Mouse (Mus musculus) heart, postnatal 14 days (tissue): ENCODE results near the gene Paics. TPM values are rescaled to one million over a fixed set of nuclear protein-coding genes. Genes with fewer than 3 reads are reported as not detected.
A peak's percentile ranks its signal among the peaks of the same experiment; 100 is the strongest.
"Not testable (repeated sequence)": the region's sequence is repeated elsewhere in the genome, so short reads cannot be mapped to it uniquely, and the experiment has no call there.

ENCODE experiments used
- DNase-seq, 2 experiments: peaks; one replicate each; pipeline ENCODE4 v3.0.0; 2021 to 2022
- intact Hi-C: fragments of 180-260 bp; cut with DNase I; formaldehyde crosslinking; loops from one replicate; pipeline ENCODE4 v1.15.1; 2025
- total RNA-seq, 2 experiments: library from RNA; stranded (reverse); gene quantifications; 2 replicates each; pipeline ENCODE4 v1.2.3; 2021

The Paics gene
- total RNA-seq, 2 experiments from 2014 or later, result 142 to 144 TPM

- DNase-seq, result no peak
- intact Hi-C loops, result no loop called here
Measured at GRCm38 (mm10) chr5:76947142-76947541, 4.0 kb upstream of the Paics start.

GRCm38 (mm10) chr5:76947758-76948157, 3.3 kb upstream of the Paics start:
- intact Hi-C loops, result loop anchor here (2.0 kb wide), 1 partner anchor 41 kb away; no protein-coding TSS in a partner anchor
- no peak for DNase-seq

DNA sequence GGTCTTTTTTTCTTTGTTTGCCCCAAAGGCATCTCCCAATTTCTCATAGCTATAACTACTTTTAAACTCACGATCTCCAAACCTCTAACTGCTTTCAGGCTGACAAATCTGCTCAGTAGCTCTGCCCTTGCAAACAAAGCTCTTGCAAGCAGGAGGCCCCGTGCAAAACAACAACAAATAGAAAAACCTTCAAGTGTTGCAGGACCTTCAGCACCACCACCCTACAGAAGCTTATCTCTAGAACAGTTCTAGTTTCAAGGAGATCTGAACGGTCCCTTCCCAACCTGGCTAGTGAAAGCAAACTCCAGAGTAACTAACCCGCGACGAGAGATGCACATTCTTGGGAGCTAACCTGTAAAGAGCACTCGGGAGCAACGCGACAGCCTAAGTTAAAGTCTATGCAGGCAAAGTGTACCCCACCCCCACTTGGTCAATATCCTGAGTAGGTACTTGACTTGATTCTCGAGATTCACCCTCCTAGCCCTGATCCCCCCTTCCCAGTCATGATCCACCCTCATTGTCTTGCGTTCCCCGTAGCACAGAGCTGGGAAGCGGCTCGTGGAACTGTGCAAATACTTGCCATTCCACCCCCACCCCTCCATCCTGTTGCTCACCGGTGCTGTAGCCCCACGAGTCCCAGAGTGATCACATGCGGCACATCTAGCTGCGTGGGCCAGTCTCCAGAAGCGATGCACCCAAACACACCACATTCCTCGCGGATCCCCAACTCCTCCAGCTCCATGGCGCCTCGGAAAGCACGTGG, 583 bp upstream of the Paics start:
- DNase-seq, result peak in 1 of 2 experiments; percentile 17
- intact Hi-C loops, result no loop called here

DNA sequence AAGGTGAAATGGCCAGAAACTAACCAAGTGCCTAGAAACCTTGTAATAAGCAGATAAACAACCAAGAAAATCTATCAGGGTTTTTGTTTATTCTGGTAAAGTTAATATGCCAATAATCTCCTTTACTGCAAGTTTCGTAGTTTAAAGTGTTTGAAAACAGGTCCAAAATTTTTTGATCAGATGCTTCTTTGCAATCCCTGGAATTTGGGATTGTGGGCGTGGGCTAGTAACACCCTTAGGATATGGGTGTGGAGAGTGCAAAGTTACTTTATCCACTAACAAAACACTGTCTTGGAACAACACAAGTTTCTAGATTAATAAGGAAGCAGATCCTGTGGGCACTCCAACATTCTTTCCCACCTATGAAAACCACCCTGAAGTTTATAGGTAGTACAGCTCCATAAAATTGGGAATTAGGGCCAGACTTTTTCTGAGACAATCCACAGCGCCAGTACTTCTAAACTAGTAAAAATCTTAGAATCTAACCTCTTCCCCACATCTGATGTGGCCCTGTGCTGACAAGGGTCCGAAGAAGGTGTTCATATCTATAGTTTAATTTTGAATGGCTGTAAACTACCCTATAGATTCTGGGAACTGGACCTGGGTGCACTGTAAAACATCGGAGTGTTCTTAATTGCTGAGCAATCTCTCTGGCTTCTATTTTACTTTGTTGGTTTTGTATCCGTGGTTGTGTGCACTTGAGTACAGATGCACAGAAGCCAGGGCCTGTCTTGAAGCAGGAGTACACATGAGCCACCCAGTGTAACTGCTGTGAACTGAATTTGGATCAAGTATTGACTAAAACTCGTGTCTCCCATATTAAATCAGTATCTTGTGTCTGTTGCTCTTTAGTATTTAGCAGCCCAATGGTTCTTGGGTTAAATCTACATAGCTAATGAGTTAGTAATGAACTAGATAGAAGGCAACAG, 1.3 kb downstream of the Paics start:
- intact Hi-C loops, result loop anchor here (2.0 kb wide), 1 partner anchor 22 kb away; the partner anchor contains the start of gene Srp72
- no peak for DNase-seq

DNA sequence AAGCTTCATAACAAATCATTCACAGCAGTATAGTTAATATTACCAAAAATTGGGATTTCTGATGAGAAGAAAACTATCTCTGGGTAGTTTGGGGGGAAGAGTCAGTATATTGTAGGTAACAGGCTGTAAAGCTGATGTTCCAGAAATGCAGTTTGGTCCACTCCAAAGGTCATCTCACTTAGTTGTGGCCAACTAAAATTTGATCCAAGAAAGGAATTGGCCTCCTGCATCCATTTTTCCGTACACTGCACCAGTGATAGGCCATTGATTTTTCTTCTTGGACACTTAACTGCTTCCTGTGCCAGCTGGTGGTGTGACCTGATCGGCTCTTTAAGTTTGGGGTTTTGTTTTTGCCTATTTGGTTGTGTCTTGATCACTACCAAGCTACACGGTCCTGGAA, 2.7 kb downstream of the Paics start:
- no peak for DNase-seq
- intact Hi-C loops, result loop anchor here (2.0 kb wide), 1 partner anchor 21 kb away; the partner anchor contains the start of gene Srp72

- no peak for DNase-seq
- intact Hi-C loops, result no loop called here
Measured at GRCm38 (mm10) chr5:76954271-76954900, 3.3 kb downstream of the Paics start.

GRCm38 (mm10) chr5:76955474-76955873, 4.4 kb downstream of the Paics start:
- intact Hi-C loops, result no loop called here
- DNase-seq, result no peak

- intact Hi-C loops, result no loop called here
- DNase-seq, result no peak
Measured at GRCm38 (mm10) chr5:76957954-76958353, 6.8 kb downstream of the Paics start.

- intact Hi-C loops, result no loop called here
- no peak for DNase-seq
Measured at GRCm38 (mm10) chr5:76959587-76959986, 8.5 kb downstream of the Paics start.

GRCm38 (mm10) chr5:76962545-76962944, 11.4 kb downstream of the Paics start:
- intact Hi-C loops, result loop anchor here (10.0 kb wide), 1 partner anchor 378 kb away; the partner anchor contains the start of gene Cep135

DNA sequence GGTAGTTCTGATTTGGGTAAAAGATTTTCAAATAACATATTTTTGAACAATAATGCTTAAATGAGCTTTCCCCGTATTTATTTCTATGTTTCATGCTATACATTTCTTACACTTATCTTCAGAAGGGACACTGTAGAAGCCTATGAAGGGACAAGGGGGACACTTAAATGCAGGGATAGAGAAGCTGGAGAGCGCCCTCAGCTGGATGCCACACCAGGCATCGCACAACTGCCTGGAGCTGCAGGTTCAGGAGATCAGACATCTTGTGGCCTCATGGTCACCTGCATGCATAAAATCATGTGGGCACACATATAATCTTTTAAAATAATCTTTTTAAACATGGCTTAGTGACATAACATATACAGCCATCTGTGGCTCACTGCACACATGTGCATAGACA, 13.5 kb downstream of the Paics start:
- DNase-seq, result no peak
- intact Hi-C loops, result loop anchor here (10.0 kb wide), 1 partner anchor 380 kb away; the partner anchor contains the start of gene Cep135

More at GRCm38 (mm10) chr5:76962545-76962944, 11.4 kb downstream of the Paics start:
- no peak for DNase-seq

- intact Hi-C loops, result loop anchor here (10.0 kb wide), 1 partner anchor 384 kb away; the partner anchor contains the start of gene Cep135
- DNase-seq, result no peak
Measured at GRCm38 (mm10) chr5:76969250-76969649, 18.1 kb downstream of the Paics start.

GRCm38 (mm10) chr5:76971115-76971514, 20.0 kb downstream of the Paics start:
- intact Hi-C loops, result loop anchor here (5.0 kb wide), 1 partner anchor 64 kb away; the partner anchor contains the start of gene Aasdh

GRCm38 (mm10) chr5:76973488-76973887, 22.4 kb downstream of the Paics start:
- intact Hi-C loops, result loop anchor here (5.0 kb wide), 1 partner anchor 66 kb away; the partner anchor contains the start of gene Aasdh
- DNase-seq, result no peak

More at GRCm38 (mm10) chr5:76971115-76971514, 20.0 kb downstream of the Paics start:
- DNase-seq, result not testable (repeated sequence)

GRCm38 (mm10) chr5:76974207-76974553, 23.1 kb downstream of the Paics start:
- no peak for DNase-seq
- intact Hi-C loops, result loop anchor here (2.0 to 5.0 kb wide), 2 partner anchors 21 to 67 kb away; partner anchors contain the start of gene Aasdh

DNA sequence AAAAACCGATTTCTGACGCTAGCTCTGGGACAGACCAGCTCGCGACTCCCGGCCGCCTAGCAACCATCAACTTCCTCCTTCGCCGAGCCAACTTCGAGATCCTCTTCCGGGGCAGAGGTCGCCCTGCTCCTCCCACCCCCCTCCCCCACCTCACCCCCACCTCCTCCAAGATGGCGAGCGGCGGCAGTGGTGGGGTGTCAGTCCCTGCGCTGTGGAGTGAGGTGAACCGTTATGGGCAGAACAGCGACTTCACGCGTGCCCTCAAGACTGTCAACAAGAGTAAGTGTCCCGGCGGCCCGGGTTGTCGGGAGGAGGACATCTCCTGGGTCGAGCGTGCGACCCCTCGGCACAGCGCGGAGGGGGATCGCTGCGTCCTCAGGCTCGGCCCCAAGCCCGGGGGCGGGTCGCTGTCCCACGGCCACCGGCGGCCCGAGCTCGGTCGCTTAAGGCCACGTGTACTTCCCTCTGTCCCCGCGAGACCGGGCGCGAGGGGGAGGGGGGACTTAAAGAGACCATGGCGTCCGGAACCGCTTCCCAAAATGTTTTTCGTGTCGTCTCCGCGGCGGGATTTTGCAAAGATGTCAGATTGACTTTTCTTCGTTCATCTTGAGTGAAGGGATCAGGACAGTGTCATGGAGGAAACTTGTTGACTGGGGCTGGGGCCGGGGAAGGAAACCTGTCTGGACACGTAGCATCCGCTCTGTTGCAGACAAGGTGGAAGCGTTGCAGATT, 23.6 kb downstream of the Paics start, which contains the start of gene Srp72:
TSS of gene Srp72 (plus strand) at position 130 of the 732 bp plus-strand sequence.
- intact Hi-C loops, result loop anchor here (2.0 to 5.0 kb wide), 2 partner anchors 22 to 67 kb away; partner anchors contain the start of gene Aasdh
- DNase-seq, result peak; percentile 85 to 90

DNA sequence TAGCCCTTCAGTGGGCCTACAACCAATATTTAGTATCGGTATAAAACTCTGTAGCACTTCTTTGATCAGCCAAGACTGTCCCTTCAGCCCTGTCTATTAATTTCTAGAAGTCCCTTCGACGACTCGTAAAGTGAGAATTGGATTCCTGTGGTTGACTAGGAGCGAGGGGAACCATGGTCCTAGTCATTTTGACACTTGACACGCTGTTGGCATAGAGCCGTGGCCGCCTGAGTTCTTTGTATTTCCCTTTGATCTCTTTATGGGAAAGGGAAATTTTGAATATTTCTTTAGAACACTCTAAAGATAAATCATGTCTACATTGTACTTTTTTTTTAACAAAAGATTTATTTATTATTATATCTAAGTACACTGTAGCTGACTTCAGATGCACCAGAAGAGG, 24.6 kb downstream of the Paics start:
- intact Hi-C loops, result loop anchor here (2.0 kb wide), 1 partner anchor 23 kb away; no protein-coding TSS in a partner anchor
- no peak for DNase-seq

GRCm38 (mm10) chr5:76984015-76984414, 32.9 kb downstream of the Paics start:
- intact Hi-C loops, result no loop called here
- no peak for DNase-seq

- no peak for DNase-seq
- intact Hi-C loops, result loop anchor here (10.0 kb wide), 1 partner anchor 94 kb away; no protein-coding TSS in a partner anchor
Measured at GRCm38 (mm10) chr5:76990789-76991188, 39.7 kb downstream of the Paics start.
